Mouse (Mus musculus) heart, embryonic 15.5 days (tissue): ENCODE data around the gene Hoxb6. TPM values are rescaled to one million over a fixed set of nuclear protein-coding genes. Genes with fewer than 3 reads are reported as not detected.

Experiments used
- ATAC-seq: fragments of 200-750 bp; cut with Nextera tagmentation; replicated peaks from 2 replicates; pipeline ENCODE4 v1.8.0; 2017; ENCODE audit warnings: low read depth, moderate TSS enrichment; ENCODE audit not compliant: insufficient number of reproducible peaks, insufficient read depth, low FRiP score
- H3K27ac ChIP-seq: fragments of 300-500 bp; sonication (generic); 2 replicates; pipeline ENCODE4 v1.5.1; 2015; ENCODE audit warnings: mild to moderate bottlenecking, inconsistent platforms
- H3K27me3 ChIP-seq: fragments of 300-500 bp; sonication (generic); 2 replicates; pipeline ENCODE4 v1.6.1; 2015; ENCODE audit warnings: inconsistent platforms
- H3K36me3 ChIP-seq: fragments of 300-500 bp; sonication (generic); 2 replicates; pipeline ENCODE4 v1.6.1; 2015; ENCODE audit warnings: mild to moderate bottlenecking, inconsistent platforms
- H3K4me1 ChIP-seq: fragments of 300-500 bp; sonication (generic); replicated peaks from 2 replicates; pipeline ENCODE4 v1.6.1; 2015; ENCODE audit warnings: inconsistent platforms
- H3K4me2 ChIP-seq: fragments of 300-500 bp; sonication (generic); 2 replicates; pipeline ENCODE4 v1.6.1; 2015; ENCODE audit warnings: inconsistent platforms, mild to moderate bottlenecking, moderate library complexity
- H3K4me3 ChIP-seq: fragments of 300-500 bp; sonication (generic); 2 replicates; pipeline ENCODE4 v1.5.1; 2015; ENCODE audit warnings: mild to moderate bottlenecking, inconsistent platforms
- H3K9ac ChIP-seq: fragments of 300-500 bp; sonication (generic); 2 replicates; pipeline ENCODE4 v1.6.1; 2015; ENCODE audit warnings: mild to moderate bottlenecking, inconsistent platforms
- H3K9me3 ChIP-seq: fragments of 300-500 bp; sonication (generic); replicated peaks from 2 replicates; pipeline ENCODE4 v1.6.1; 2016; ENCODE audit warnings: inconsistent platforms
- WGBS: fragments of 180-500 bp; shearing (Covaris S2); methylation state at CpG from one replicate; pipeline ENCODE4 v1.1.7; 2015; ENCODE audit warnings: mixed read lengths; 5-methylcytosine and 5-hydroxymethylcytosine counted together
- polyA plus RNA-seq: library from polyadenylated mRNA; unstranded; fragments of >200 nt; fragmentation: Nextera tagmentation; extraction: Ambion mirVana; gene quantifications from 2 replicates; pipeline ENCODE4 v1.2.1, GENCODE M21; 2015

The Hoxb6 gene
- polyA plus RNA-seq, 1 experiment from 2014 or later = 0.49 TPM

GRCm38 (mm10) chr11:96260310-96260970 is 31.8 kb upstream of the Hoxb6 start:
- 4% methylated on average over 23 of the region's 23 CpGs for WGBS
- ATAC-seq = no peak
- Histone ChIP-seq H3K4me1 (0 out of 2 replicates have a peak, but pooled peaks cover 3% of the 10 kb centered on the region), H3K27me3 (peaks cover 98% of the 10 kb centered on the region), H3K9ac (no peak overlapping the region), H3K9me3 (no peaks in the 10 kb centered on the region), H3K36me3 (no peaks in the 10 kb centered on the region), H3K4me2 (no peak overlapping the region), H3K27ac (no peak overlapping the region), H3K4me3 (no peak overlapping the region)

GRCm38 (mm10) chr11:96261323-96261890 is 30.9 kb upstream of the Hoxb6 start:
- WGBS = 3% methylated on average over 24 of the region's 24 CpGs
- no peak overlapping the region for H3K4me3 ChIP-seq

GRCm38 (mm10) chr11:96262262-96262830 is 29.9 kb upstream of the Hoxb6 start:
- Histone ChIP-seq H3K4me1 (0 out of 2 replicates have a peak, but pooled peaks cover 3% of the 10 kb centered on the region), H3K9ac (no peak overlapping the region), H3K27me3 (peaks cover 99% of the 10 kb centered on the region), H3K36me3 (no peaks in the 10 kb centered on the region), H3K4me2 (no peak overlapping the region), H3K4me3 (no peak overlapping the region), H3K9me3 (no peaks in the 10 kb centered on the region), H3K27ac (no peak overlapping the region)
- WGBS = 9% methylated on average over 6 of the region's 6 CpGs
- no peak for ATAC-seq

More at GRCm38 (mm10) chr11:96261323-96261890, 30.9 kb upstream of the Hoxb6 start:
- Histone ChIP-seq H3K27ac (no peak overlapping the region), H3K36me3 (no peaks in the 10 kb centered on the region), H3K4me2 (no peak overlapping the region), H3K4me1 (0 out of 2 replicates have a peak, but pooled peaks cover 3% of the 10 kb centered on the region), H3K9me3 (no peaks in the 10 kb centered on the region), H3K9ac (no peak overlapping the region), H3K27me3 (peaks cover 98% of the 10 kb centered on the region)
- 0 out of 2 replicates have a peak, but pooled peaks have one; percentile 27 for ATAC-seq

GRCm38 (mm10) chr11:96263636-96264389 is 28.5 kb upstream of the Hoxb6 start:
- Histone ChIP-seq H3K27ac (no peak overlapping the region), H3K27me3 (peaks cover 99% of the 10 kb centered on the region), H3K4me2 (no peak overlapping the region), H3K9me3 (no peaks in the 10 kb centered on the region), H3K36me3 (no peaks in the 10 kb centered on the region), H3K4me1 (0 out of 2 replicates have a peak, but pooled peaks cover 3% of the 10 kb centered on the region), H3K4me3 (no peak overlapping the region), H3K9ac (no peak overlapping the region)
- no peak for ATAC-seq
- 3% methylated on average over 33 of the region's 33 CpGs for WGBS

- Histone ChIP-seq H3K27ac (no peak overlapping the region), H3K9ac (no peak overlapping the region), H3K27me3 (peaks cover 99% of the 10 kb centered on the region), H3K9me3 (no peaks in the 10 kb centered on the region), H3K4me2 (no peak overlapping the region), H3K36me3 (no peaks in the 10 kb centered on the region), H3K4me1 (0 out of 2 replicates have a peak, but pooled peaks cover 3% of the 10 kb centered on the region), H3K4me3 (no peak overlapping the region)
- 10% methylated on average over 8 of the region's 8 CpGs for whole genome bisulfite sequencing
- ATAC-seq = no peak
Observed at GRCm38 (mm10) chr11:96264390-96265020, 27.8 kb upstream of the Hoxb6 start.

GRCm38 (mm10) chr11:96265954-96266353 is 26.3 kb upstream of the Hoxb6 start:
- H3K27me3 ChIP-seq = peaks cover 99% of the 10 kb centered on the region
- H3K4me2 ChIP-seq = no peak overlapping the region
- H3K36me3 ChIP-seq = no peaks in the 10 kb centered on the region
- H3K4me1 ChIP-seq = peaks cover 9% of the 10 kb centered on the region
- H3K4me3 ChIP-seq = no peak overlapping the region
- no peak for ATAC-seq
- H3K9me3 ChIP-seq = no peaks in the 10 kb centered on the region
- 5% methylated on average over 7 of the region's 7 CpGs for WGBS
- no peak overlapping the region for H3K27ac ChIP-seq
- no peak overlapping the region for H3K9ac ChIP-seq

GRCm38 (mm10) chr11:96267021-96267920 is 25.0 kb upstream of the Hoxb6 start:
- H3K4me2 ChIP-seq = no peak overlapping the region
- WGBS = 20% methylated on average over 7 of the region's 7 CpGs
- H3K4me3 ChIP-seq = no peak overlapping the region
- H3K4me1 ChIP-seq = peaks cover 19% of the 10 kb centered on the region
- H3K36me3 ChIP-seq = no peaks in the 10 kb centered on the region
- H3K27ac ChIP-seq = no peak overlapping the region
- ATAC-seq = no peak
- no peak overlapping the region for H3K9ac ChIP-seq
- no peaks in the 10 kb centered on the region for H3K9me3 ChIP-seq
- H3K27me3 ChIP-seq = peaks cover 99% of the 10 kb centered on the region

GRCm38 (mm10) chr11:96268031-96268745 is 24.1 kb upstream of the Hoxb6 start:
- no peak for ATAC-seq

GRCm38 (mm10) chr11:96269869-96270268 is 22.4 kb upstream of the Hoxb6 start:
- no peak for ATAC-seq
- Histone ChIP-seq H3K27me3 (peaks cover 99% of the 10 kb centered on the region), H3K4me1 (peaks cover 22% of the 10 kb centered on the region), H3K27ac (no peak overlapping the region), H3K9ac (no peak overlapping the region), H3K4me3 (no peak overlapping the region), H3K36me3 (no peaks in the 10 kb centered on the region), H3K4me2 (no peak overlapping the region), H3K9me3 (no peaks in the 10 kb centered on the region)
- WGBS = 2% methylated on average over 19 of the region's 19 CpGs

More at GRCm38 (mm10) chr11:96268031-96268745, 24.1 kb upstream of the Hoxb6 start:
- H3K4me1 ChIP-seq = peaks cover 22% of the 10 kb centered on the region
- no peaks in the 10 kb centered on the region for H3K36me3 ChIP-seq
- no peak overlapping the region for H3K27ac ChIP-seq
- H3K9me3 ChIP-seq = no peaks in the 10 kb centered on the region
- no peak overlapping the region for H3K4me2 ChIP-seq
- WGBS = 10% methylated on average over 1 of the region's 1 CpGs
- no peak overlapping the region for H3K9ac ChIP-seq
- no peak overlapping the region for H3K4me3 ChIP-seq
- H3K27me3 ChIP-seq = peaks cover 99% of the 10 kb centered on the region
